Mouse (Mus musculus): Measurements from ENCODE around the gene Fam49a. TPM values are rescaled to one million over a fixed set of nuclear protein-coding genes. Genes with fewer than 3 reads are reported as not detected.

The Fam49a gene
- total RNA-seq, 1 experiment: 10.1 TPM

DNA sequence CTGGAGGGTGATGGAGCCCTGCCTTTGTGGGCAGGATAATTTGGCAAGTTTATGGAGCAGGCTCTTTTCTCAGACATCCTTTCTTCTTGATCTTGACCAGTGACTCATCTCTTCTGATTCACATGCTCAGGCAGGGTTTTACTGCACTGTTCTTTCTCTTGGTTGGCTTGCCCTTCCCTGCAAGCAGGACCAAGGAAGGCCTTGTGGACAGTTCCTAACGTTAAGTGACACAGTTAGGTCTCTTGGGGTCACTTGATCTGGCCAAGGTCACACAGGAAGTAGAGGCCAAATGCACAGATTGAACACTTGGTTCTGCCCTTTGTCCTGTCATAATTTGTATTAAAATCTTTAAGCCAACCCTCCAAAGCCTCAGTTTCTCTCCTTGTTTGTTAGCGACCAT, 158.5 kb downstream of the Fam49a start:
- Histone ChIP-seq H3K9ac (ENCODE audit: insufficient read depth, low read depth, low read length, poor library complexity, severe bottlenecking) (no peak overlapping the region), H3K27ac (ENCODE audit: insufficient read depth, low read depth, low read length, poor library complexity, severe bottlenecking) (no peak overlapping the region), H3K36me3 (ENCODE audit: control insufficient read depth, insufficient read depth, low read length, poor library complexity, severe bottlenecking) (no peaks in the 10 kb centered on the region), H3K4me1 (ENCODE audit: control insufficient read depth in 2 of 2, insufficient read depth in 2 of 2, low read length in 2 of 2, poor library complexity in 1 of 2) (peaks cover 0 to 3% of the 10 kb centered on the region in 2 experiments; a peak in 1 of 4 replicates), H3K4me3 (ENCODE audit: insufficient read depth in 1 of 2, low read depth in 1 of 2, low read length in 2 of 2, poor library complexity in 1 of 2, severe bottlenecking in 1 of 2) (no peak overlapping the region), H3K9me3 (ENCODE audit: control insufficient read depth, insufficient read depth, low read depth, low read length) (no peaks in the 10 kb centered on the region)
- in situ Hi-C loops (cut with MboI; ENCODE audit: low sequenced_read_pairs in 2 of 2, unreplicated experiment in 2 of 2): loop anchor here (10.0 to 25.0 kb wide), 3 partner anchors 567 to 794 kb away; no protein-coding TSS in a partner anchor
- TF ChIP-seq CHD2 (IDR thresholded peaks at IDR 0.05; ENCODE audit: low read depth, low read length): no peak
- TF ChIP-seq MAFK (IDR thresholded peaks at IDR 0.05; ENCODE audit: insufficient read depth, low read depth, low read length): no peak
- no peak for TF ChIP-seq HCFC1 (IDR thresholded peaks at IDR 0.05; ENCODE audit: borderline replicate concordance, insufficient read depth, low read length)
- no peak for TF ChIP-seq ZC3H11A (IDR thresholded peaks at IDR 0.05; ENCODE audit: borderline replicate concordance, low read depth, low read length)
- TF ChIP-seq ZNF384 (IDR thresholded peaks at IDR 0.05; ENCODE audit: low read depth, low read length): no peak
- DNase-seq (ENCODE audit: low read depth, low spot score): no peak

DNA sequence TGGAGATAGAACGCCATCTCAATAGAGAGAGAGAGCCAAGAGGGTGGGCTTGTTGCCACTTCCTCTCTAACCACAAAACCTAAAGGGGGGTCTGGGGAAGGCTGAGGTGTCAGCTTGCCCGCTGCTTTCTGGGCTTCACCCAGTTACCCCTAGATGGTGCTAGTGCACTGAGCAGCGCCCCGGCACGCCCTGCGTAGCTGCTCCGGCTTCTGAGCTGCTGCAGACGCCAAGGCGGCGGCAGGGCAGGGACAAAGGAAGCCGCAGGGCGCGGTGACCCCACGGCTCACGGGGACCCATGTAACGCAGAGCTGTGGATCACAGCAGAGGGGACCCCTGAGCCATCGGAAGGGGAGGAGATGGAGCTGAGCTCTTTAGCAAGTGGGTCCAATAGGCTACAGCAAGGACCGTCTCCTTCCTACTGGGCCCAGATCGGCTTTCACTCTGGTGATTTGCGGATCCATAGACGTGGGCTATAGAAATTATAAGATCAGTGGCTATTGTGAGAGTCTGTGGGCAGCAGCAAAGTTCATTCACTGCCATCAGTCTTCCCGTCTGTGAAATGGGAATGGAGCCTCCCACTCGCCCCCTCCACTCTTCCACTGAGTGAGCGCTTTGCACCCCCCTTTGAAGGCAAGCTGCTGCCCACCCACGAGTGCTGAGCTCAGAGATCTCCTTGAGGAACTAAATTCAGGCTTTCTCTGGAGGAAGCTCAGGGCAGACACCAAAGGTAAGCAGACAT, 159.1 kb downstream of the Fam49a start:
- TF ChIP-seq ZNF384 (IDR thresholded peaks at IDR 0.05; ENCODE audit: low read depth, low read length): no peak
- peak; percentile 93 for TF ChIP-seq ZC3H11A (IDR thresholded peaks at IDR 0.05; ENCODE audit: borderline replicate concordance, low read depth, low read length)
- in situ Hi-C loops (cut with MboI; ENCODE audit: low sequenced_read_pairs in 2 of 2, unreplicated experiment in 2 of 2): loop anchor here (10.0 to 25.0 kb wide), 3 partner anchors 566 to 794 kb away; no protein-coding TSS in a partner anchor
- Histone ChIP-seq H3K36me3 (ENCODE audit: control insufficient read depth, insufficient read depth, low read length, poor library complexity, severe bottlenecking) (no peaks in the 10 kb centered on the region), H3K4me1 (ENCODE audit: control insufficient read depth in 2 of 2, insufficient read depth in 2 of 2, low read length in 2 of 2, poor library complexity in 1 of 2) (peaks cover 0 to 3% of the 10 kb centered on the region in 2 experiments; a peak in 1 of 4 replicates), H3K4me3 (ENCODE audit: insufficient read depth in 1 of 2, low read depth in 1 of 2, low read length in 2 of 2, poor library complexity in 1 of 2, severe bottlenecking in 1 of 2) (peak overlapping the region; percentile 45 to 50), H3K9ac (ENCODE audit: insufficient read depth, low read depth, low read length, poor library complexity, severe bottlenecking) (peak overlapping the region; percentile 69), H3K27ac (ENCODE audit: insufficient read depth, low read depth, low read length, poor library complexity, severe bottlenecking) (no peak overlapping the region), H3K9me3 (ENCODE audit: control insufficient read depth, insufficient read depth, low read depth, low read length) (no peaks in the 10 kb centered on the region)
- peak; percentile 68 for DNase-seq (ENCODE audit: low read depth, low spot score)

- in situ Hi-C loops (cut with MboI; ENCODE audit: low sequenced_read_pairs in 2 of 2, unreplicated experiment in 2 of 2): loop anchor here (10.0 to 25.0 kb wide), 3 partner anchors 566 to 793 kb away; no protein-coding TSS in a partner anchor
- no peak for TF ChIP-seq ZC3H11A (IDR thresholded peaks at IDR 0.05; ENCODE audit: borderline replicate concordance, low read depth, low read length)
- TF ChIP-seq HCFC1 (IDR thresholded peaks at IDR 0.05; ENCODE audit: borderline replicate concordance, insufficient read depth, low read length): no peak
- TF ChIP-seq CHD2 (IDR thresholded peaks at IDR 0.05; ENCODE audit: low read depth, low read length): no peak
- Histone ChIP-seq H3K36me3 (ENCODE audit: control insufficient read depth, insufficient read depth, low read length, poor library complexity, severe bottlenecking) (no peaks in the 10 kb centered on the region), H3K27ac (ENCODE audit: insufficient read depth, low read depth, low read length, poor library complexity, severe bottlenecking) (no peak overlapping the region), H3K4me3 (ENCODE audit: insufficient read depth in 1 of 2, low read depth in 1 of 2, low read length in 2 of 2, poor library complexity in 1 of 2, severe bottlenecking in 1 of 2) (no peak overlapping the region), H3K9ac (ENCODE audit: insufficient read depth, low read depth, low read length, poor library complexity, severe bottlenecking) (no peak overlapping the region), H3K9me3 (ENCODE audit: control insufficient read depth, insufficient read depth, low read depth, low read length) (no peaks in the 10 kb centered on the region), H3K4me1 (ENCODE audit: control insufficient read depth in 2 of 2, insufficient read depth in 2 of 2, low read length in 2 of 2, poor library complexity in 1 of 2) (peaks cover 0 to 3% of the 10 kb centered on the region in 2 experiments; a peak in 1 of 4 replicates)
- DNase-seq (ENCODE audit: low read depth, low spot score): no peak
Observed at GRCm38 (mm10) chr12:12421580-12421878, 159.6 kb downstream of the Fam49a start.

DNA sequence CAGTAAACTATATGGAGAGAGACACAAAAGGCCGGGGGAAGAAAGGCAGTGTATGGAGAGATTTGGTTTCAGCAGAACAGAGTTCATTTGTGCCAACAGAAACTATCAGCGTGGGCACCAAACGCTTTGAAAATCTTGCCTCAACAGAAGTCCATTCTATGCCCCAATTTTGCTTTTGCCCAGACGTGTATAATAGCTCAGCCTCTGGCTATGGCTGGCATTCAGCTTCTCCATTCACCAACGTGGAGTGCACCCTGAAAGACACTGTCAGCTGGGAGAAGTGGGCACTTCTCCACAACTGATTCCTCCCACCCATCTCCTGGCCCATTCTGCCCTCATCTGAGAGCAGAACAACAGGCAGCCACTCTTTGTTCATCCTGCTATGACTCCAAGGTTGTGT, 163.2 kb downstream of the Fam49a start:
- no peaks in the 10 kb centered on the region for H3K36me3 ChIP-seq (ENCODE audit: control insufficient read depth, insufficient read depth, low read length, poor library complexity, severe bottlenecking)
- TF ChIP-seq HCFC1 (IDR thresholded peaks at IDR 0.05; ENCODE audit: borderline replicate concordance, insufficient read depth, low read length) (no peak), MAFK (IDR thresholded peaks at IDR 0.05; ENCODE audit: insufficient read depth, low read depth, low read length) (no peak), ZC3H11A (IDR thresholded peaks at IDR 0.05; ENCODE audit: borderline replicate concordance, low read depth, low read length) (no peak), CHD2 (IDR thresholded peaks at IDR 0.05; ENCODE audit: low read depth, low read length) (no peak), ZNF384 (IDR thresholded peaks at IDR 0.05; ENCODE audit: low read depth, low read length) (no peak)
- no peak overlapping the region for H3K27ac ChIP-seq (ENCODE audit: insufficient read depth, low read depth, low read length, poor library complexity, severe bottlenecking)
- no peaks in the 10 kb centered on the region for H3K9me3 ChIP-seq (ENCODE audit: control insufficient read depth, insufficient read depth, low read depth, low read length)
- in situ Hi-C loops (cut with MboI; ENCODE audit: low sequenced_read_pairs in 2 of 2, unreplicated experiment in 2 of 2): loop anchor here in 1 of 2 experiments (10.0 kb wide), 1 partner anchor 790 kb away; no protein-coding TSS in a partner anchor
- no peak overlapping the region for H3K9ac ChIP-seq (ENCODE audit: insufficient read depth, low read depth, low read length, poor library complexity, severe bottlenecking)
- peaks cover 0 to 3% of the 10 kb centered on the region in 2 experiments; a peak in 1 of 4 replicates for H3K4me1 ChIP-seq (ENCODE audit: control insufficient read depth in 2 of 2, insufficient read depth in 2 of 2, low read length in 2 of 2, poor library complexity in 1 of 2)
- no peak for DNase-seq (ENCODE audit: low read depth, low spot score)
- H3K4me3 ChIP-seq (ENCODE audit: insufficient read depth in 1 of 2, low read depth in 1 of 2, low read length in 2 of 2, poor library complexity in 1 of 2, severe bottlenecking in 1 of 2): no peak overlapping the region
